Mouse (Mus musculus): ENCODE results near the gene Trpv2. TPM values are rescaled to one million over a fixed set of nuclear protein-coding genes. Genes with fewer than 3 reads are reported as not detected.

Trpv2 gene
- total RNA-seq, 2 experiments from 2014 or later, result 12.8 to 14.0 TPM

- H3K4me3 ChIP-seq, result no peak overlapping the region
- no peak for DNase-seq (ENCODE audit: low spot score in 2 of 2)
- H3K27ac ChIP-seq, result no peak overlapping the region
- no peak for TF ChIP-seq CTCF (conservative IDR thresholded peaks at IDR 0.05)
Measured at GRCm38 (mm10) chr11:62566211-62566610, 8.1 kb upstream of the Trpv2 start.

- Histone ChIP-seq H3K4me3 (no peak overlapping the region), H3K27ac (no peak overlapping the region)
- TF ChIP-seq CTCF (conservative IDR thresholded peaks at IDR 0.05), result no peak
- DNase-seq (ENCODE audit: low spot score in 2 of 2), result no peak
Measured at GRCm38 (mm10) chr11:62568300-62568699, 6.0 kb upstream of the Trpv2 start.

- TF ChIP-seq CTCF (conservative IDR thresholded peaks at IDR 0.05), result no peak
- no peak for DNase-seq (ENCODE audit: low spot score in 2 of 2)
- H3K27ac ChIP-seq, result no peak overlapping the region
- no peak overlapping the region for H3K4me3 ChIP-seq
Measured at GRCm38 (mm10) chr11:62574703-62575085, 408 bp downstream of the Trpv2 start.

GRCm38 (mm10) chr11:62575297-62575658 lies 992 bp downstream of the Trpv2 start:
- peak; percentile 90 for TF ChIP-seq CTCF (conservative IDR thresholded peaks at IDR 0.05)
- Histone ChIP-seq H3K27ac (peak overlapping the region; percentile 88), H3K4me3 (peak overlapping the region; percentile 85)
- DNase-seq (ENCODE audit: low spot score in 2 of 2), result peak; percentile 85 to 89

- DNase-seq (ENCODE audit: low spot score in 2 of 2), result peak; percentile 27 to 41
- H3K27ac ChIP-seq, result peak overlapping the region; percentile 88
- TF ChIP-seq CTCF (conservative IDR thresholded peaks at IDR 0.05), result no peak
- peak overlapping the region; percentile 85 for H3K4me3 ChIP-seq
Measured at GRCm38 (mm10) chr11:62575659-62576438, 1.6 kb downstream of the Trpv2 start.

- no peak for DNase-seq (ENCODE audit: low spot score in 2 of 2)
- H3K27ac ChIP-seq, result peak overlapping the region; percentile 88
Measured at GRCm38 (mm10) chr11:62576530-62577152, 2.4 kb downstream of the Trpv2 start.

GRCm38 (mm10) chr11:62583031-62583430 lies 8.7 kb downstream of the Trpv2 start:
- DNase-seq (ENCODE audit: low spot score in 2 of 2), result no peak
- TF ChIP-seq CTCF (conservative IDR thresholded peaks at IDR 0.05), result no peak
- H3K27ac ChIP-seq, result no peak overlapping the region

More at GRCm38 (mm10) chr11:62576530-62577152, 2.4 kb downstream of the Trpv2 start:
- peak overlapping the region; percentile 85 for H3K4me3 ChIP-seq
- no peak for TF ChIP-seq CTCF (conservative IDR thresholded peaks at IDR 0.05)

GRCm38 (mm10) chr11:62584671-62585206 lies 10.5 kb downstream of the Trpv2 start:
- no peak for DNase-seq (ENCODE audit: low spot score in 2 of 2)
- H3K4me3 ChIP-seq, result no peak overlapping the region
- H3K27ac ChIP-seq, result no peak overlapping the region
- TF ChIP-seq CTCF (conservative IDR thresholded peaks at IDR 0.05), result no peak

More at GRCm38 (mm10) chr11:62583031-62583430, 8.7 kb downstream of the Trpv2 start:
- no peak overlapping the region for H3K4me3 ChIP-seq

- DNase-seq (ENCODE audit: low spot score in 2 of 2), result no peak
- no peak overlapping the region for H3K4me3 ChIP-seq
- no peak for TF ChIP-seq CTCF (conservative IDR thresholded peaks at IDR 0.05)
- no peak overlapping the region for H3K27ac ChIP-seq
Measured at GRCm38 (mm10) chr11:62587034-62587433, 12.7 kb downstream of the Trpv2 start.

GRCm38 (mm10) chr11:62589391-62589790 lies 15.1 kb downstream of the Trpv2 start:
- DNase-seq (ENCODE audit: low spot score in 2 of 2), result no peak
- no peak for TF ChIP-seq CTCF (conservative IDR thresholded peaks at IDR 0.05)
- Histone ChIP-seq H3K4me3 (no peak overlapping the region), H3K27ac (no peak overlapping the region)

- no peak overlapping the region for H3K27ac ChIP-seq
- DNase-seq (ENCODE audit: low spot score in 2 of 2), result no peak
- no peak overlapping the region for H3K4me3 ChIP-seq
- TF ChIP-seq CTCF (conservative IDR thresholded peaks at IDR 0.05), result no peak
Measured at GRCm38 (mm10) chr11:62591026-62591425, 16.7 kb downstream of the Trpv2 start.

GRCm38 (mm10) chr11:62591904-62592575 lies 17.8 kb downstream of the Trpv2 start:
- no peak for TF ChIP-seq CTCF (conservative IDR thresholded peaks at IDR 0.05)
- H3K27ac ChIP-seq, result no peak overlapping the region
- H3K4me3 ChIP-seq, result no peak overlapping the region
- DNase-seq (ENCODE audit: low spot score in 2 of 2), result no peak

GRCm38 (mm10) chr11:62598571-62598970 lies 24.3 kb downstream of the Trpv2 start:
- no peak for DNase-seq (ENCODE audit: low spot score in 2 of 2)
- Histone ChIP-seq H3K27ac (no peak overlapping the region), H3K4me3 (no peak overlapping the region)
- no peak for TF ChIP-seq CTCF (conservative IDR thresholded peaks at IDR 0.05)

All from layer of hippocampus, adult 2 months (tissue).